13 mouse cellular contexts compared by ENCODE assay signal in the genomic region with DNA sequence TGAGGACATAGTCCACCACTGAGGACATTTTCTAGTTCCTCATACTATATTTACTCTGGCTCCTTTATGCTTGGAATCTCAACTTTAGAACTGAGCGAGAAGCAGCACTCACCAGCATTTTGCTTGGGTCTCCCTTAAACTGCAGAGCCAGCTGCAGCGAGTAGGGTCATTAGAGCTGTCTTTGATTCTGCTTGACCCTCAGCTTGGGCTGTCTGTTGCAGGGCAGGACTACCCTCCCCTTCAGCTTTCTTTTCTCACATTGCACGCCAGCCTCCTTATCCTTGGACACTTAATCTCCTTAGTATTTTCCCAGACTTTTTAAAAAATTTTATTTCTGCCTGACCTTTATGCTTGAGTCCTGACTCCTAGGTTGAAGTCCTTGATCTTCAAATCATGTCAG.
"Had no signal": no experiment of that assay in that cellular context is flagged by ENCODE, and none has a peak within 500 bp of the region (broad histone marks: within the 10 kb centered on the region; RNA-seq: fewer than 3 reads in every experiment).

No protein-coding gene starts in this region.

- H3K27ac ChIP-seq: liver, embryonic 13.5 days; midbrain, embryonic 15.5 days; stomach, embryonic 15.5 days had no signal

- H3K9me3 ChIP-seq: liver, embryonic 13.5 days; midbrain, embryonic 15.5 days; stomach, embryonic 15.5 days had no signal

- ATAC-seq: intestine, postnatal 0 days; midbrain, embryonic 15.5 days had no signal

- H3K9ac ChIP-seq: liver, embryonic 13.5 days; midbrain, embryonic 15.5 days; stomach, embryonic 15.5 days had no signal

- H3K27me3 ChIP-seq: liver, embryonic 13.5 days; midbrain, embryonic 15.5 days; stomach, embryonic 15.5 days had no signal

- H3K4me3 ChIP-seq: liver, embryonic 13.5 days; midbrain, embryonic 15.5 days; stomach, embryonic 15.5 days had no signal

- H3K4me1 ChIP-seq: liver, embryonic 13.5 days; midbrain, embryonic 15.5 days; stomach, embryonic 15.5 days had no signal

- DNase-seq: kidney, adult 8-10 months; kidney, postnatal 14 days; kidney, postnatal 4 days; liver, embryonic 13.5 days; lung, adult 2 months; lung, postnatal 14 days; lung, postnatal 4 days; right cerebral cortex, postnatal 25 days; spleen, adult 18-20 months; thymus, postnatal 36 days had no signal

- H3K36me3 ChIP-seq: liver, embryonic 13.5 days; midbrain, embryonic 15.5 days; stomach, embryonic 15.5 days had no signal

- H3K4me2 ChIP-seq: liver, embryonic 13.5 days; midbrain, embryonic 15.5 days; stomach, embryonic 15.5 days had no signal
